Mouse (Mus musculus): Measurements from ENCODE around the gene Amotl2. TPM values are rescaled to one million over a fixed set of nuclear protein-coding genes. Genes with fewer than 3 reads are reported as not detected.

Gene Amotl2
- 72.2 TPM for polyA plus RNA-seq (2014; fragmentation: Illumina TruSeq; extraction: RNeasy Lipid Tissue Mini Kit (QIAGEN cat#74804); ENCODE audit: low read depth, low replicate concordance)

DNA sequence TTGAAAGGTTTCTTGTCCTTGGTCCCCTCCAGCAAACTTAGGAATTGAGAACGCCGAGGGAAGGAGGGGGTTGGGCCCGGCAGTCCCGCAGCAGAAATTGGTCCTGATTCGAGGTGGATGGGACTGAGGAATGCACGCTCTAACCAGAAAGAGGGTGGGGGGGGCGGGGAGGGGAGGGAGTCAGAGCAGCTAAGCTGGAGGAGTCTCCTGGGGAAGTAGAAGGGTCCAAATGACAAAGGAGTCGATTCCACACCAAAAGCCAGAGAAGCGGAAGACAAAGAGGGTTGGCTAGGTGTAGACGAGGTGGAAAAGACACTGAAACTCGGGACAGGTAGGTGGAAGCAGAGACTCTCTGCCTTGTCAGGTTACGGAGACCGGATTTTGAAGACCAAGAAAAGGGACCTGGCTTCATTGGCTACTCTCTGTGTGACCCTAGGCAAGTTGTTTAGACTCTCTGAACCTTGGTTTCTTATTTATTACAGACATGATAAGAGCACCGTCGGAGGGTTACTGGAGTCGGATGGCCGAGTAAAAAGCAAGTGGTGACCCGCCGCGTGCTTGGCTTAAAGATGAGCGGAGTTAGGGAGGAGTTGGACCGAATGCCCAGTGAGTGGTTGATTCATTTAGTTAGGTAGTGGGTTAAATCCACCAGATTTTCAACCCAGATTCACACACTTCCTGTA lies at the start of gene Amotl2:
Gene Amotl2, plus strand, starts transcription at position 192 of the 683 bp plus-strand sequence.

Other genes with a start within 250 kb of the Amotl2 start
- gene Ky, start 210.9 kb upstream of the Amotl2 start, polyA plus RNA-seq (2014; fragmentation: Illumina TruSeq; extraction: RNeasy Lipid Tissue Mini Kit (QIAGEN cat#74804); ENCODE audit: low read depth, low replicate concordance): 0.16 TPM
- gene Anapc13, start 90.4 kb upstream of the Amotl2 start, polyA plus RNA-seq (2014; fragmentation: Illumina TruSeq; extraction: RNeasy Lipid Tissue Mini Kit (QIAGEN cat#74804); ENCODE audit: low read depth, low replicate concordance): 225 TPM
- 48.1 TPM for gene Cep63, start 90.1 kb upstream of the Amotl2 start, polyA plus RNA-seq (2014; fragmentation: Illumina TruSeq; extraction: RNeasy Lipid Tissue Mini Kit (QIAGEN cat#74804); ENCODE audit: low read depth, low replicate concordance)
- 55.0 TPM for gene Ryk, start 118.2 kb downstream of the Amotl2 start, polyA plus RNA-seq (2014; fragmentation: Illumina TruSeq; extraction: RNeasy Lipid Tissue Mini Kit (QIAGEN cat#74804); ENCODE audit: low read depth, low replicate concordance)